Mouse (Mus musculus): Measurements from ENCODE around the gene Sytl3.
A peak's percentile ranks its signal among the peaks of the same experiment; 100 is the strongest.
"Not testable (repeated sequence)": the region's sequence is repeated elsewhere in the genome, so short reads cannot be mapped to it uniquely, and the experiment has no call there.

Gene Sytl3

DNA sequence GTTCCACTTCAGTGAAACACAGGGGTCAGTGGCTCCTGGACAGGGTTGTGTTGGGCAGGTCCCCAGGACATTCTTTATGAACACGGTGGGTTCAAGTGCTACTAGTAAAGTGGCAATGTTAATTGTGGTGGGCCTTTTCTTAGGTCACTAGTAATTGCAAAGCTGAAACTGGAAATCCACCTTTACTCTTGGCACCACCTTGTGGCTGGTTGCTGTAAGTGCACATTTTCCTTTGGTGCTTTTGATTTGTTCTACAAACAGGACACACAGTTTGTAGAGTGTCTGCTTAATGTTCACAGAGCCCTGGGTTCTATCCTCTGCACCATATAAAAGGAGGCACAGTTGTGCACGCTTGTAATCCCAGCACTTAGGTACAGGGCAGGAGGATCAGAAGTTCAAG, 32.7 kb downstream of the Sytl3 start:
- DNase-seq (ENCODE audit: low read depth, low spot score), result peak; percentile 49

DNA sequence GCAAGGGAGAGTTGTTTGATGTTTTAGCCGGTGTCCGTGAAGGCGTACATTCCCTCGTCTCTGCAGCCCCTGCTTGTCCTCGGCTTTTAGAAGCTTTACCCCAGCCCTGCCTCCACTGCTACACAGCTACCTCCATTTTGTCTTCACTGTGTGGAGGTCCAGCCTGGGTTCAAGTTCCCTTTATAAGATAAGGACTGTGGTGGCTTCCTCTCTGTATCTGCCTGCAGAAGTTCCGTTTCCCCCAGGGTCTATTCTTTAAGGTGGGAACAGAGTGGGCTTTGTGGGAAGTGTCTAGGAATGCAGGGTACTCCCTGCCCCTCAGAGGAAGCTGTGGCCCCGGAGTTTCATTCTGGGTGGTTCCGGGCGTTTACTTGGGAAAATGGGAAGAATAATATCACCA, 36.8 kb downstream of the Sytl3 start:
- not testable (repeated sequence) for DNase-seq (ENCODE audit: low read depth, low spot score)

DNA sequence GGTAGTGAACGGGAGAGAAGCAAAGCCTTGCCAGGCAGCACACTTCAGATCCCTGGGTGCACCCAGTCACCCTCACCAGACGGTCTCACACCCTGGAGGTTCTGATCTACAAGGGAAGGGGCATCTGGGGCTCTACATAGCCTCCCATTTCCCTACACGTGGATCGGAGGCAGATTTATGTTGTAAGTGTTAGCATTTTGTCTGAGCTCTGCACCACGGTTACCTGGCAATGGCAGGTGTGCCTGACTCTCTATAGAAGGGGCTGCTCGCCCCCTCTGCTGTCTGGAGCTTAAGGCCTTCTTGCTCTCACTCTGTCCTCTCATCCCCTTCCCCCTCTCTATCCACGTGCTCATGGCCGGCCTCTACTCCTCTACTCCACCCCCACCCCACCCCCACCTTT, 37.6 kb downstream of the Sytl3 start:
- DNase-seq (ENCODE audit: low read depth, low spot score), result not testable (repeated sequence)

DNA sequence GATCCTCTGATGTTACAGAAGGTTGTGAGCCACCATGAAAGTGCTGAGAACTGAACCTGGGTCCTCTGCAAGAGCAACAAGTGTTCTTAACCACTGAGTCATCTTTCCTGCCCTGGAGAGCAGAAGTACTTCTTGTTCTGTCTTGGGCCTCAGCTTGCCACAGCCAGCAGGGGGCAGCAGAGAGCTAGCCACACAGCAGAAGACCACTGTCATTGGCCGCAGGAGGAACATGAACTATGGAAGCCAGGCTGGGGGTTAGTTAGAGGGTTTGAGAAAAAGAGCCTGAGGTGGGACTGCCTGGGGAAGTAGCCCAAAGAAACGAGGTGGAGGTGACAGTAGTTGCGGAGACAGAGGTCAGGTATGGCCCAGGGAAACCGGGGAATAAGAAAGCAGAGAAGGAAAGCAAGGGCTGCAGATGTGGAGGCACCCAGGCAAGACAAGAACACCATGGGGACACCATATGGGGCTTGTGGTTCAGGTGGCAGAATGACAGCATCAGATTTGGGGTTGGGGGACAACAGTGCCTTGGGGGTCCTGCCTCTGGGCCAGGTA, 38.4 kb downstream of the Sytl3 start:
- DNase-seq (ENCODE audit: low read depth, low spot score), result peak; percentile 37

DNA sequence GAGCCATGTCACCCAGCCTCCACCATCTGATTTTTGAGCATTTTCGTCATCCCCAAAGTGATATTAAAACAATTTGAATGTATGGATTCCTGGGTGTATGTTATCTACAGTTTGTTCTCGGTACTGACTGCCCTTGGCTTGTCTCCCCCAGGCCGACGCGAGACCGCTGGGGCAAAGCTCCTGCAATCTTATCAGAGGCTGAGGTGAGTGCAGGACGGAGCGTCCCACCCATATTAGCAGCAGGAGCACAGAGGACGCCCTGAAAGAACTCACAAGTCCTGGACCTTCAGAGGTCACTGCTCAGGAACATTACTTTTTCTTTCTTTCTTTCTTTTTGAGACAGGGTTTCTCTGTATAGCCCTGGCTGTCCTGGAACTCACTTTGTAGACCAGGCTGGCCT, 40.6 kb downstream of the Sytl3 start:
- DNase-seq (ENCODE audit: low read depth, low spot score), result not testable (repeated sequence)

DNA sequence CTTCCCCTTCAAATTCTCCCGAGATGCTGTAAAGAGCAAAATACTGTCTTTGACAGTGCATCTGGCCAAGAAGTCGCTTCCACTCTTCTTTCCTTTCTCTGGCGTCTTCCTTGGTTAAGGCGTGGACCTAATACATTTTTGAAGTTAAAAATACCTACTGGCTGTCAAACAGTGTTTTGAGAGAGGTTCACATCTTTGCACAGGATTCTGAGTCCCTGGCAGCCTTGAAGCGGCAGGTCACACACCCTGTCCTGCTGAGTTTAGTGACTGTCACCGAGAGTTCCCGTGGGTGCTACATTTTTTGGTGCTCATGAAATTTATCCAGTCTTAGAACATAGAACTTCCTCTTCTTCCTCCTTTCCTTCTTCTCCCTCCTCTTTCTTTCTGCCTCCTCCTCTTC, 41.2 kb downstream of the Sytl3 start:
- DNase-seq (ENCODE audit: low read depth, low spot score), result not testable (repeated sequence)

DNA sequence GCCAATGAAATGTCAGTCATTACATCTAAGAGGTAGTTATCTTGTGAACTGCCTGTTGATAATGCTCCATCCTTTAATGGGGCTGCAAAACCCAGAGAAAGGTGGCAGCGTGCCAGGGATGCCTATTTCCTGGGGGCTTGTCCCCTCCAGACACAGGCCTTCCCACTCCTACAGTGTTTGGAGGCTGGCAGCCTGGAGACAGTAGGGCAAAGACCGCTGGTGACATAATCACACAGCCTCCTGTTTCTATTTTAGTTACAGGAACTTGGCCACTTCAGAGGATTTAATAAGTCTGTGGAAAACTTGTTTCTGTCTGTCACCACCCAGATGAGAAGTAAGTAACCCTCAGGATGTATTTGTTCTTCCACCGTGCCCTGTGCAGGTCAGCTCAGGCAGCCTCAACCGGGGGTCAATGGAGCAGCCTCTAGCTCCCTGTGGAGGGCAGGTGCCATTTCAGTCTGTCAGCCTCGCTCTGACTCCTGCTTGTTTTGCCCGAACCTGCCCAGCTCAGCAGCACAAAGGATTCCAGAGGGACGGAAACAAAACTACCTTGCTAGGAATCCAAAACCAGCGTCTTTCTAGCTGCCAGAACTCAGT, 43.8 kb downstream of the Sytl3 start:
- not testable (repeated sequence) for DNase-seq (ENCODE audit: low read depth, low spot score)

DNA sequence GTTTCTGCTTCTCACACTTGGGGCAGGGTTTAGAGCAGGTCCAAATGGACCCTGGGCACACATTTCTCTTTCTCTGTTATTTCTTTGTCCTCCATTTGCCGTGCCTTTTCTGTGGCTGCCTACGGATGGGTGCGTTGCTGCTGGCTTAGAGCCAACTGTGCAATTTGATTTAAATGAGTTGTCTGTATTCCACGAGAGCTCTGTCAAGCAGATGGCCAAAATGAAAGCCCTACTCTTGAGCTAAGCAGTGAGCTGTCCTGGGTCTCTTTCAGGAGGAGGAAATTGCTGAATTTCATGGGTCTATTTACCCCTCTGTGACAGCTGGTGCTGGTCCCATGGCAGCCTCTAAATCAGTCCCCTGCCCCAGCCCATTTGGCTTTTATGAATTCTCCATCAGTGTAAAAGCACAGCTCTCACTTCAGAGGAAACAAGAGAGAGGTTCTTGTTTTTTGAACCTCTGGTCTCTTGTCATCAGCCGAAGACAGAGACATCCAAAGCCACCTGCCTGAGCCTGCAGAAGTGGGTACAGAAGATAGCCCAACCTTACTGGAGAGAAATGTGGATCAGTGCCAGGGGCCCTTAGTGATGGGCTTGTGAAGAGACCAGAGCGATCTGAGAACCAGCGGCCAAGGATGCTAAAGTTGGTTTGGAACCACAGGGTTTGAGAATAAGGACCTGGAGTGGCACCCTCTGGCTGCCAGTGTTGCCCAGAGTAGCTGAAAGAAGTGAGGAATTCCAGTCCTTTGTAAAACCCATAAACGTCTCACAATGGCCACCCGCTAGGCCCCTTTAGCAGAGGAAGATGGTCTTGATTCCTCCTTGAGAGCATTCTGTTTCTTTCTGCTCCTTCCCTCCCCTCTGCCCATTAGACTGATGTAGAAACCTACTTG, 44.7 kb downstream of the Sytl3 start:
- DNase-seq (ENCODE audit: low read depth, low spot score), result not testable (repeated sequence)

DNA sequence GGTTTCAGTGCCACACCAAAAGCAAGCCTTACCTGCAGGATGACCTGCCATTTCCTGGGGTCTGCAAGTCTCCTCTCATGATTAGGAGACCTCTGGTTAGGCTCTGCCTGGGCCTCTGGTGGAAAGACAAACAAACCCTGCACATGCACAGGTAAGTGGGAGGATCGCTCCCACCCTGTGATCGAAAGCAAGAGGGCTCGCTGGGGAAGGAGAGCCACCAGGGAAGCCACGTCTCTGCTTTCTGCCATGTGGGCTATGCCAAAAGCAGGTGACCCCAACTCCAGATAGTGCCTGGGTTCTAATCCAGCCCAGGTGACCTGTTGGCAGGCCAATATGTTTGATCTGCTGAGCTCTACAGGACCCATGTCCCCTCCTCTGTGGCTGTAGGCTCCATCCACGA, 47.6 kb downstream of the Sytl3 start:
- not testable (repeated sequence) for DNase-seq (ENCODE audit: low read depth, low spot score)

DNA sequence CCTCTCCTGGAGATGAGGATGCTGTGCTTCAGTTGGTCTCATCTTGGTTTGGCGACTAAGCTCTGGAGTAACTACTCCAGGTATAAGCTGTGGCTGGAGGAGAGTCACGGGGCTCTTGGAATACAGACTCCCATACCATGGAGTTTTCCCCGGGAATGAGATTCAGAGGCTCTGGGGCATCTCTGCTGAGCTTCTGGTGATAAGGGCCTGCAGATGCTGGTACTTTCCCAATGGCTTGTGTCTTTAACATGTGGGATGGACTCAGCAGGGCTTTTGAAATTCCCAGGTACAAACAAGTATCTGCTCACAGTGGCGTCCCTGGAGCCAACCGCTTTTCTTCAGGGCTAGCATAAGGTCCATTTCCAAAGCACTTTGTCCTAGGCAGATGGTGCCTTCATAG, 48.5 kb downstream of the Sytl3 start:
- not testable (repeated sequence) for DNase-seq (ENCODE audit: low read depth, low spot score)

DNA sequence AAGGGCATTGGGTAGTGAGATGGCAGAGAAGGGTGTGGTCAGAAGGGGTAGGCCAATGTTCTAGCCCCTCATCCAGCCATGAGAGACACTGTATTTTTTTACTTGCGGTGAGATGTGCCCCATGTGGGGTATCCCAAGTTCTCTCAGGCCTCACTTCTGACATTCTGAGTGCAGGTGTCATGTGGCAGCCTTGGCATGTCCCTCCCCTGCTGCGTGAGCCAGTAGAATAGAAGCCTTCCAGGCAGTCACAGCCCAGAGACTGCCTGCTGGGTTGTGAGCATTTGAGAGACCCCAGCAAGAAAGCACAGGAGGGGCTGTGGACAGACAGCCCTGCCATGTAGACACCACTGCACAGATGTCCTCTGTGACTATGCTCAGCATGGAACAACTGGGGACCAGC, 49.3 kb downstream of the Sytl3 start:
- DNase-seq (ENCODE audit: low read depth, low spot score), result not testable (repeated sequence)

DNA sequence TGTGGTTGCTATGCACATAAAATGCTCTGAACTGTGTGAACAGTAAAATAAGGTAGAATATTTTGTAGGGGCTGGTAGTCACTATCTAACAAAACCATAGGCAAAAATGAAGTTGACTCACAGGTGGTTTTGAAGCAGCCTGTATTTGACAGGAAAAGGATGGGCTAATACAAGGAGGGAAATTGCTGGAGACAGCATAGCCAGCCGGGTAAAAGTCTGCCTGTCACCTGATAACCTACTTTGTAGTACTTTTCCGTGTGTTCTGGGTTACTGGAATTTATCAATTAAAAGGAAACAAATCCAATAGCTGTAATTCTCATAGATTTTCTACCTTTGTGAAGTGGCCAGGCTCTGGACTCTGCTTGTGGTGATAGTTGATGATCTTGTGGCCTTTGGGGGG, 54.6 kb downstream of the Sytl3 start:
- not testable (repeated sequence) for DNase-seq (ENCODE audit: low read depth, low spot score)

DNA sequence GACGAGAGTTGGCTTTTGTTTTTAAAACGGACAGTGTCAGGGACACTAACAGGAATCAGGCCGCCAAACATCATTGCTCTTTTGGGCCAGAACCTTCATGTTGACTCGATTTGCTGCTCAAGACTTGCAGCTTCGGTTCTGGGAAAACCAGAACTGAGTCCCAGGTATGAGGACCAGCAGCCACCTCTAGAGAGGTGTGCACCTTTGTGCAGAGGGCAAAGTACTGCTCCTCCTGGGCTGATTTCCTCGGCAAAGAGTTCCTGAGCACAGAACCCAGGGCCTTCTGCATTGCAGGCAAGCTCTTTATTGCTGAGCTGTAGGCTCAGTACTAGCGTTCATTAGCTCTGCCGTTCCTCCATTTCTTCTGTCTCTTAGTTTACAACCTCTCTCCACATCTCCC, 55.1 kb downstream of the Sytl3 start:
- DNase-seq (ENCODE audit: low read depth, low spot score), result not testable (repeated sequence)

DNA sequence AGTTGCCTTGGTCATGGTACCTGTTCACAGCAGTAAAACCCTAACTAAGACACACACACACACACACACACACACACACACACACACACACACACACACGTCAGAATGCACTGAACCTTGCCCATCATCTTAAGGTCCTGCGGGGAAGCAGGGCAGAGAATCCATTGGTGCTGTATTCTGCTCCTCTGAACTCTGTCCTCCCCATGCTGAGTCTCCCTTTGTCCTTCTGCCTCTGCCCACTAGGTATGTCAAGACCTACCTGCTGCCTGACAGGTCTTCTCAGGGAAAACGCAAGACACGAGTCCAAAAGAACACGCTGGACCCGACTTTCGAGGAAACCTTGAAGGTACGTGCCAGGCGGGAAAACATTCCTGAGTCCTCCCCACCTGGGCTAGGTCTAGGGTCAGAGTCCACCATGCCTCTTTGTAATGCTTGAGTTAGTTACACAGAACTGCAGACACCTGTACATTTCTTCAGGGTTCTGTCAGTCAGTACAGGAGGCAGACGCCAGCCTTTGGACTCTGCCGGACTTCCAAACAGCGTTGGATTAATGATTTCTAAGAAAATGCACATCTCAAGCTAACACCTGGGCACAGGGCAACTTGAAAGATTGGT, 69.2 kb downstream of the Sytl3 start:
- DNase-seq (ENCODE audit: low read depth, low spot score), result no peak

DNA sequence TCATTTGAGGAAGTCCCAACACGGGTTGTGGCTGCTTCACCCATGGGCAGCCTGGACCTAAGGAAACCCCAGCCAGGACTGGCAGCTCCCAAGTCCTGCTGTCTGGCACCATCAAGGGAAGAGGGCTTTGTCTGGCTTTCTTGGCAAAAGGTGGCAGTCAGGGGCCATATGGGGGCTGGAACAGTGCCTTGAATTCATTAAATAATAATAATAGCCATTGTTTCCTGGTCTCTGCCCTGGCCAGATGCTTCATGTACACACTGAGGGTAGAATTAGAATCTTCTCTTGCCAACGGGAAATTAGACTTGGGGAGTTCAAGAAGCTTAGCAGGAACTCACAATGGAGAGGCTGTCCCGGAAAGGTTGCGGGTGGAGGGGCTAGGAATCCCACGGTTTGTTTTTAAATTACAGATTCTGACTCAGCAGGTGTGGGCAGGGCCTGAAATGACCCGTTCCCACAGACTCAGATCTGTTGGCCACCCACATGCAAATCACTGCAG, 70.4 kb downstream of the Sytl3 start:
- DNase-seq (ENCODE audit: low read depth, low spot score), result peak; percentile 11

DNA sequence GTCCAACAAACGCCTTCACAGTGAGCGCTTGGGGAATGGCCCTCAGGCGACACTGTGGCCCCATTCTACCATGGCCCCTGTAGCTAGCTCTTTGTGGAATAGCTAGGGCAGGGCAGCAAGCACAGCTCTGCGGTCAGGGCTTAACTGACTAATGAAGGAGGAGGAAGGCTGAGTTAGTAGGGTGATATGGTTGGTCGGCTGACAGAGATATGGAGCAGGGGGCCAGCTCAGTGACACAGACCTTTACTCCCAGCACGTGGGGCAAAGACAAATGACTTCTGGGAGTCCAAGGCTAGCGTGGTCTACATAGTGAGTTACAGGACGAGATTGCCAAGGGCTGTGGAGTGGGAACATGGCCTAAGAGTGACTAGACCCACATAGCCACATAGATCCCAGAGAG, 72.2 kb downstream of the Sytl3 start:
- no peak for DNase-seq (ENCODE audit: low read depth, low spot score)

DNA sequence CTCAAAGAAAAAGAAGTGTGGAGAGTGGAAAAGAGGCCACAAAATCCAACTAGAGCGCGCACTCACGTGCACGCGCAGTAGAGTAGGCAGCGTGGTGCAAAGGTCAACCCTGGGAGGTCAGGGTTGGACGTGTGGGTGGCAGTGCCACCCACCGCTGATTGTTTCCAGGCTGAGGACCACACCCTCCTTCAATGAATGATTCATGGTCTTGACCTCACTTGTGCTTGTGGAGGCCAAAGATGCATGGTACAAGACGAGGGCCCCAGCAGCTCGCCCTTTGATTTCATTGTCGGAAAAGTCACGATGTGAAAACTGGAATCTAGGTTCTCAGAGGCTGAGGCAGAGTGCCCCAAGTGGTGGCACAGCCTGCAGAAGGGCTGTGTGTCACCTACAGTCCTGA, 72.7 kb downstream of the Sytl3 start:
- DNase-seq (ENCODE audit: low read depth, low spot score), result no peak

DNA sequence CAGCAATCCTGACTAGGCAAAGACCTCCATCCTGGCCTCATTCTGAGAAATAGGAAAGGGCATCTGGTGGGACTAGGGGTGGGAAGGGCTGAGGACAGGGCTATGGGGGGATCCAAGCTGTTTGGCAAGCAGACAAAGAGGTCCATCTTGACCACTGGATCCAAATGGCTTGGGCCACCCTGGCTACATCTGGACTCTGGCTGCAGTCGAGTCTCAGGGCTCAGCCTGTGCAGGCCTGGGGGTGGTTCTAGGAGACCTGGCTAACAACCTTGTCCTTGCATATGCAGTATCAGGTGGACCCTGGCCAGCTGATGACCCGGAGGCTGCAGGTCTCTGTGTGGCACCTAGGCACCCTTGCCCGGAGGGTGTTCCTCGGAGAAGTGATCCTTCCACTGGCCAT, 73.8 kb downstream of the Sytl3 start:
- no peak for DNase-seq (ENCODE audit: low read depth, low spot score)

DNA sequence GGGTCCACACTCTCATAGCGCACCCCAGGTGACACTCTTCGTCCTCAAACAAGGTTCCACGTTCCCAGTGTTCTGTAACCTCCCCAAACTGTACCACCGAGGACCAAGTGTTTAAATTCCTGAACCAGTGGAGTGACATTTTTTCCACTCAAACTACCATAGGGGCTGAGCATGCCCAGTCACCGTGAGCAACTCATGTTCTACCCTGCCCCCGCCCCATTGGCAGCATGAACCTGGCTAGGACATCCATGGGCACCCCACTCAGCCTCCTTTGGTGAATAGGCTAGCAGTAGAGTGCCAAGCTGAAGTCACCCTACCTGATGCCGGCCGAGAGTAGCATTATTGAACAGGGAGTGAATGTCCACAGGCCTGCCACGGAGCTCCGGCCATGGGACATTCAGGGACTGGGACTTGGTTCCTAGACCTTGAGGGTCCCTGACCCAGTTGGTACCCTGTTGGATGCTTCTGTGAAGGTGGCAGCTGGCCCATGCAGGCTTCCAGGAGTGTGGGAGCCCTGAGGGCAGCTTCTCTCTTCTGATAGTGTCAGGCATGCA, 74.5 kb downstream of the Sytl3 start:
- DNase-seq (ENCODE audit: low read depth, low spot score), result no peak

DNA sequence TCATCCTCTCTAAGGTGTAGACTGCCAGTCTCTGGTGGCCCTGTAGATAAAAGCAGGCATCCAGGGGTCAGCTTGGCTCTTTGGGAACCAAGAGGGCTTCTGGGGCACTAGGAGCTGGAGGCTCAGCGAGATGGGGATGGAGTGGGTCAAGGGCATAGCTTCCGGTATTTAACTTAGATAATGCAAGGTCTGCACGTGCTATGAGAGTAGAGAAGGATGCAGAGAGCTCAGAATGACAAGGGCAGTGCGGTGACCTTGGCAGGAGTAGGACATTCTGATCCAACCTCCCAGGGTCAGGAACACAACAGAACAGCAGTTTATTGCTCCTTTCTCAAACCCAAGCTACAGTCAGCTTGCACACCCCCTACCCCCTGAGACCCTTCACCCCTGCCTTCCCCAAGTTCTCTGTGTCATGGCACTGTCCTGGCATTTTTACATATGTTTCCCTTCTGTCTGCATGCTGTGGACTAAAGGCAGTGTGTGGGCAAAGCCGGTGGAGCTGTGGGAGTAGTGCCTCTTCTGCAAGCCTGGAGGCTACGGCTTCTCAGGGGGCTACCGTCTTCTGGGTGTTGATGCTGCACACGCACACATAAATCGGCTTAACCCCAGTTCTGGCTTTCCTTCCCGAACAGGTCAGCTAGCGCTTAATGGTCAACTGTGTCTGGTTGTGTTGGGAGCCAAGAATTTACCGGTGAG, 76.0 kb downstream of the Sytl3 start:
- DNase-seq (ENCODE audit: low read depth, low spot score), result no peak
